Mouse (Mus musculus) urinary bladder, postnatal 4 days (tissue): Measurements from ENCODE around the gene Mrpl45.

Experiments
- DNase-seq, 2 experiments: peaks; one replicate each; pipeline ENCODE4 v3.0.0; 2021 to 2022; ENCODE audit warnings: low spot score in 2 of 2

Mrpl45 gene

GRCm38 (mm10) chr11:97333896-97334295, 18.4 kb downstream of the Mrpl45 start:
- DNase-seq: no peak

- no peak for DNase-seq
Observed at GRCm38 (mm10) chr11:97334400-97334799, 18.9 kb downstream of the Mrpl45 start.

GRCm38 (mm10) chr11:97336238-97336637, 20.7 kb downstream of the Mrpl45 start:
- DNase-seq: no peak

DNA sequence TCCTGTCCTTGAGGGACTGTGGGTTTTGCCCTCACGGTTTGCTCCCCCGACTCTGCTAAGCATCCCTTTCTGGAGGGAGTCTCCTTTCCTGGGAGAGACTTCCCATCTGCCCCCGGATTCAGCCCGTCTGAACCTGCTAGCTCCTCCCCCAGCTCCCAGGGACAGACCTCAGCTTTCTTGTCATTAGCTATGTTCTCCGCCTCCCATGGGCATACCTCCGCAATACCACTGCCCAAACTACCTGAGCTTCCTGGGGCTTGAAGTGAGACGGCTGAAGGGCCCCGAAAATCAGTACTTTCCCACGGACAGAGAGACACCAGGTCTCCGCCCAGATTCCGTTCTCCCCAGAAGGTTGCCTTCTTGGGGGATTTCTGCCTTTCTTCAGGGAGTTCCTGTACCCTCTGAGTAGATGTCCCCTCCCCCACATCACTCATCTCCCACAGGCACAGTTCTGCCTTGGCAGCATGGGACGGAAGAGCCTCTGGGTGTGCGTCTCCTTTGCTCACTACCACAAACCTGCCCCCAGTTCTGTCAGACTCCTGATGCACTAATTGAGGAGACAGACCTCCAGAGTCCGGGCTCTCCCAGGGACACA, 21.3 kb downstream of the Mrpl45 start:
- DNase-seq: no peak

- no peak for DNase-seq
Observed at GRCm38 (mm10) chr11:97337363-97337762, 21.8 kb downstream of the Mrpl45 start.

DNA sequence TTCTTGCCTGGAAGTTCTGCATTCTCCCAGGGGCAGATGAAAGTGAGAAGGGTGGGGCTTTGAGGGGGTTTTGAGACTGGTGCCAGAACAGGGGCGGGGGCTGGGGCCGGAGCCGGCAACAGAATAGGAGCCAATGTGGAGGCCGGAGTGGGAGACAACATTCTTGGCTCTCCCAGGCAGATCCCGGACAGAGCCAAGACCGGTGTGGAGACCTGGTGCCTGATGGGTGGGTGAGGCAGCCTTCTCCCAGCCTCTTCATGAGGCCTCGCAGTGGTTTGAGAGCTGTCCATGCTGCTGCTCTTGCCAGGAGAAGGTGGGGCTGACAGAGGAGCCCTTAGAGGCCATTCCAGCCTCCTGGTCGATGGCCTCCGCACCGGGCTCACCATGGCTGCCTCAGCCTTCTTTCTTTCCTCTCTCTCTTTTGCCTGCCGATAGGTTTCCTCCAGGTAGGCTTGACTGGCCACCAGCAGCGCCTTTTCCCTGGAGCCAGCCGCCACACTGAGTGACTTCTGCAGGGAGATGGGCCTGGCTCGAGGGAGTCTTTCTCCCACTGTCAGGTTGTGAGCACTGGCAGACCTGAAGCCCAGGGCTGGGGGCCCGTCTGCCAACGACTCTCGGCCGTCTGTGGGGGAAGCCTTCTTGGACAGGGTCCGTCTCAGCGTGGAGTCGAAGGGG, 22.9 kb downstream of the Mrpl45 start:
- peak; percentile 51 to 68 for DNase-seq

GRCm38 (mm10) chr11:97338977-97339315, 23.4 kb downstream of the Mrpl45 start:
- DNase-seq: peak; percentile 72 to 85

DNA sequence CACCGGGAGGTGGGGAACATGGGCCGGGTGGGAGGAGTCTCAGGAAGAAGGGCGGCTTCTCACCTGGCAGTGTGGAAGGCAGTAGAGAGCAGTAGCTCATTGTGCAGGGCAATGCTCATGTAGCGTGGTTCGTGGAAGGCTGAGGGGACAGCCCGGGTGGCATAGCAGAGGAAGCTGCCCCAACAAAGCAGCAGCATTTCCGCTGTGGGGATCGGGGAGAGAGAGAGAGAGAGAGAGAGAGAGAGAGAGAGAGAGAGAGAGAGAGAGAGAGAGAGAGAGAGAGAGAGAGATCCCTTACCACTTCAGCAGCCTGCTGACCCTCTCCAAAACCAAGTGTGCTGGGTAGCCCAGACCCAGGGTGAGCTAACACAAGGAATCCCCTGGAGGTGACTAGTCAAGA, 27.7 kb downstream of the Mrpl45 start:
- DNase-seq: no peak

GRCm38 (mm10) chr11:97343619-97344018, 28.1 kb downstream of the Mrpl45 start:
- no peak for DNase-seq

- no peak for DNase-seq
Observed at GRCm38 (mm10) chr11:97345446-97345845, 29.9 kb downstream of the Mrpl45 start.

- DNase-seq: no peak
Observed at GRCm38 (mm10) chr11:97346383-97346782, 30.9 kb downstream of the Mrpl45 start.

- no peak for DNase-seq
Observed at GRCm38 (mm10) chr11:97347291-97347690, 31.8 kb downstream of the Mrpl45 start.

GRCm38 (mm10) chr11:97350035-97350434, 34.5 kb downstream of the Mrpl45 start:
- peak; percentile 64 to 74 for DNase-seq

- no peak for DNase-seq
Observed at GRCm38 (mm10) chr11:97352027-97352684, 36.6 kb downstream of the Mrpl45 start, which contains the start of gene Gpr179. Gene Gpr179, minus strand, starts transcription at chr11:97352077.

DNA sequence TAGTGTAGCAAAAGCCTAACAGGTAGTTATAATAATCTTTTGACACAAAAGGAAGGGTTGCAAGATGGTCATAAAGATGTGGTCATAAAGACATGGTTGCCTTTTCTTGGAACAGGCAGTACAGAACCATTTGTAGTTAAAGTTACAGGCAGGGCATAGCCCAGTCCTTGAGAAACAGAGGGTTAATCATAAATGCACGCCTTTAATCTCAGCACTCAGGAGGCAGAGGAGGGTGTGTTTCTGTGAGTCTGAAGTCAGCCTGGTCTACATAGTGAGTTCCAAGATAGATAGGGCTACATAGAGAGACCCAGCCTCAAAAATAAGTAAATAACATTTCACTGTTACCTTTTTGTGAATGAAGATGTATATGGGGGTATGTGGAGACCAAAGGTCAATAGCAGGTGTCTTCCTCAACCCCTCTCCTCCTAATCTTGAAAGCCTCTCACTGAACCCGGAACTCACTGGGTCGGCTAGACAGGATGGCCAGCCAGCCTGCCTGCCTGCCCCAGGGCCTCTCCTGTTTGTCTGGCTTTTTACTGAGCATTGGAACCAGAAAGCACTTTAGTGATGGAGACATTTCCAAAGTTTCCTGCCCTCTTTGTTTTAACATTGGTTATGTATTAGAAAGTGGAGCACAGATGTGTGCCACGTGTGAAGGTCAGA, 37.5 kb downstream of the Mrpl45 start:
- DNase-seq: no peak

- no peak for DNase-seq
Observed at GRCm38 (mm10) chr11:97354646-97355045, 39.1 kb downstream of the Mrpl45 start.

GRCm38 (mm10) chr11:97355247-97355646, 39.7 kb downstream of the Mrpl45 start:
- no peak for DNase-seq

GRCm38 (mm10) chr11:97357663-97358062, 42.1 kb downstream of the Mrpl45 start:
- peak; percentile 44 to 76 for DNase-seq

DNA sequence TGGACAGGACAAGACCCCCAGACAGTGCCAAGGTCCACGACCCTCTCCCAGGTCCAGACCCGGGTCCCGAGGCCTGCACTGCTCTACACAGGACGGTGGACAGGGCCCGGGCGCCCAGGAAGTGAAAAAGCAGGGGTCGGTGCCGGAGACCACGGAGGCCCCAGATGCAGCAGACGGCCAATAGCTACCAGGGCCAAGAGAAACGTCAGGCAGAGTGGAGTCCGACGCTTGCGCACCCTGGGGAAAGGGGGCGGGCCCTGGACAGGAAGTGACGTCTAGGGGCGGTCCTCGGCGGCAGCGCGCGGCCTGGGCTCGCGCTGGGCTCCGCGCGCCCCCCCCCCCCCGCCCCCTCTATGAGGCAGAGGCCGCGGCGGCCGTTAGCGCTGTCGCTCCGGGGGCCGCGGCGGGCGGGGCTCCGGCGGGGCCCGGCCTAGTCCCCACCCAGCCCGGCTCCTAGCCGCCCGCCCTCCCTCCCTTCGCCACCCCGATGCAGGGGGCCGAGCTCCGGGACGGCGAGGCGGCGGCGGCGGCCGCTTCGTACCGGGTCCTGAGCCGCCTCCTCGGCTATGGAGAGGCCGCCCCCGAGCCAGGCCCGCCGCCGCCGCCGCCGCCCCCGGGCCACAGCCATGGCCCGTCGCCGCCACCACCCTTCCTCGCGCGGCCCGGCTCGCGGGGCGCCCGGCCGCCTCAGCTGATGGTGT, 46.6 kb downstream of the Mrpl45 start, which contains the start of gene Socs7:
Gene Socs7 (plus strand): TSS at position 604 of the 701 bp plus-strand sequence.
- DNase-seq: peak; percentile 92 to 96

DNA sequence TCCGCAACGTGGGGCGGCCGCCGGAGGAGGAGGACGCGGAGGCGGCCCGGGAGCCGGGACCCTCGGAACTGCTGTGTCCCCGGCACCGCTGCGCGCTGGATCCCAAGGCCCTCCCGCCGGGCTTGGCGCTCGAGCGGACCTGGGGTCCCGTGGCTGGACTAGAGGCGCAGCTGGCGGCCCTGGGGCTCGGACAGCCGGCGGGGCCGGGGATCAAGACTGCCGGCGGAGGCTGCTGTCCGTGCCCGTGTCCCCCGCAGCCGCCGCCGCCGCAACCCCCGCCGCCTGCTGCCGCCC, 47.1 kb downstream of the Mrpl45 start:
- no peak for DNase-seq

GRCm38 (mm10) chr11:97362943-97363643, 47.6 kb downstream of the Mrpl45 start:
- DNase-seq: no peak

DNA sequence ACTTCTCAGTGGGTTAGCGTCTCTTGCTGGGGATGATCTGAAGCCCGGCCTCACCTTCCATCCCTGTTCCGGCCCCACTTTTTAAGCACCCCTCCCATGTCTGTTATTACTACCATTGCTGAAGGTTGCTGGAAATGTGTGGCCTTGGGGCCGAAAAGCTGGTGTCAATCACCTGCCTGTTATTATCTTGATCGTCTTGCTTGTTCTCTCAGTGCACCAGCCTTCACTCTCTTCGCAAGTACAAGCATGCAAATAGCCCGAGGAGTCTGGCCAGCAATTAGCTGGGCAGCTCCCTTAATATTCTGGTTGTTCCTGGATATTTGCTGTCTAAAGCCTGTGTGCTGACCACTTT, 48.1 kb downstream of the Mrpl45 start:
- no peak for DNase-seq
